Mouse (Mus musculus) spleen, postnatal 36 days (tissue): Measurements from ENCODE around the gene Tbc1d14.

Experiments used
- DNase-seq, 2 experiments: peaks; one replicate each; pipeline ENCODE4 v3.0.0; 2022; ENCODE audit warnings: low spot score in 2 of 2, mixed read lengths in 1 of 2

Tbc1d14 gene

GRCm38 (mm10) chr5:36576457-36576856, 16.6 kb downstream of the Tbc1d14 start:
- no peak for DNase-seq

GRCm38 (mm10) chr5:36575745-36576144, 17.3 kb downstream of the Tbc1d14 start:
- DNase-seq: no peak

GRCm38 (mm10) chr5:36575227-36575626, 17.8 kb downstream of the Tbc1d14 start:
- no peak for DNase-seq

GRCm38 (mm10) chr5:36574147-36574870, 18.8 kb downstream of the Tbc1d14 start:
- DNase-seq: peak; percentile 47 to 50

GRCm38 (mm10) chr5:36573354-36573753, 19.7 kb downstream of the Tbc1d14 start:
- no peak for DNase-seq

GRCm38 (mm10) chr5:36571371-36571770, 21.7 kb downstream of the Tbc1d14 start:
- no peak for DNase-seq

GRCm38 (mm10) chr5:36570546-36571245, 22.4 kb downstream of the Tbc1d14 start:
- no peak for DNase-seq

GRCm38 (mm10) chr5:36570098-36570497, 23.0 kb downstream of the Tbc1d14 start:
- no peak for DNase-seq

GRCm38 (mm10) chr5:36568118-36568517, 25.0 kb downstream of the Tbc1d14 start:
- no peak for DNase-seq

GRCm38 (mm10) chr5:36567627-36568026, 25.4 kb downstream of the Tbc1d14 start:
- DNase-seq: no peak

GRCm38 (mm10) chr5:36564530-36564929, 28.5 kb downstream of the Tbc1d14 start:
- no peak for DNase-seq

GRCm38 (mm10) chr5:36563741-36564140, 29.3 kb downstream of the Tbc1d14 start:
- DNase-seq: peak; percentile 72 to 76

GRCm38 (mm10) chr5:36562791-36563445, 30.2 kb downstream of the Tbc1d14 start:
- peak; percentile 87 to 91 for DNase-seq

- DNase-seq: no peak
These were observed 31.6 kb downstream of the Tbc1d14 start for GRCm38 (mm10) chr5:36561509-36561908.

GRCm38 (mm10) chr5:36560490-36560889, 32.6 kb downstream of the Tbc1d14 start:
- no peak for DNase-seq

- peak; percentile 63 to 70 for DNase-seq
These were observed 33.4 kb downstream of the Tbc1d14 start for GRCm38 (mm10) chr5:36559510-36560235.

GRCm38 (mm10) chr5:36559106-36559505, 34.0 kb downstream of the Tbc1d14 start:
- no peak for DNase-seq

- DNase-seq: no peak
These were observed 34.5 kb downstream of the Tbc1d14 start for GRCm38 (mm10) chr5:36558526-36558925.

- no peak for DNase-seq
These were observed 35.3 kb downstream of the Tbc1d14 start for GRCm38 (mm10) chr5:36557584-36558308.

- no peak for DNase-seq
These were observed 36.2 kb downstream of the Tbc1d14 start for GRCm38 (mm10) chr5:36556906-36557305.

GRCm38 (mm10) chr5:36556289-36556688, 36.8 kb downstream of the Tbc1d14 start:
- no peak for DNase-seq
